Mouse (Mus musculus) brain, adult 2 months (tissue): ENCODE measurements around the gene Atf1.
A peak's percentile ranks its signal among the peaks of the same experiment; 100 is the strongest.

Source experiments
- DNase-seq: peaks from one replicate; pipeline ENCODE4 v3.0.0; 2011; ENCODE audit warnings: low read depth, low spot score

The Atf1 gene

DNA sequence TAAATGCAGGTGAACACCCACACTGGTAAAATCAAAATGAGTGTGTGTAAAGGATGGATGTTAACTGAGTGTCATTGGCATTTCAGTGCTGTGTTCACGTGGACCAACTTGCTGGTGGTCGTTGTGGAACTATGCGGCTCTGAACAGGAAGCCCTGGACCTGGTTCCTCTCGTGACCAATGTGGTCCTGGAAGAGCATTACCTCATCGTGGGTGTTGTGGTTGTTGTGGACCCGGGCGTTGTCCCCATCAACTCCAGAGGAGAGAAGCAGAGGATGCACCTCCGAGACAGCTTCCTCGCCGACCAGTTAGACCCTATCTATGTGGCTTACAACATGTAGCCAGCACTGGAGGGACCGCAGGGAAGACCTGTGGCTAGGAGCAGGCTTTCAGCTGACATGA lies 12.5 kb upstream of the Atf1 start:
- DNase-seq: no peak

DNA sequence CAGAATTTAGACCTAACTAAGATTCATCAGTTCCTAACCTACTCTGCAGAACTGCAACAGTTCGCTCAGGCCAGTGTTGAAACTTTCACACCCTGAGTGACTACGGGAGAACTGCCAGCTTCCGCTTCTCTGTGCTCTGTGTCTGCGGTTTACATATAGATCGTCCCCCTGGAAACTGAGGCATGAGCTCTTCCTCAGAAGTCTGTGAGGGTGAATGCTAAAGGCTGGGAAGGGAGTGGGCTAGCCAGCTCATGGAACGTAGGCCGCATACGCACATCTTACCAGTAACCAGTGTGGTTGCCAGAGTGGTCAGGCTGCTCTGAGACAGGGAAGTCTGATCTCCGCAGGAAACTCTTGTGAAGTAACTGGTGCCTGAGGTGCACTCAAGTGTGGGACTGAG lies 11.4 kb upstream of the Atf1 start:
- DNase-seq: peak; percentile 47

DNA sequence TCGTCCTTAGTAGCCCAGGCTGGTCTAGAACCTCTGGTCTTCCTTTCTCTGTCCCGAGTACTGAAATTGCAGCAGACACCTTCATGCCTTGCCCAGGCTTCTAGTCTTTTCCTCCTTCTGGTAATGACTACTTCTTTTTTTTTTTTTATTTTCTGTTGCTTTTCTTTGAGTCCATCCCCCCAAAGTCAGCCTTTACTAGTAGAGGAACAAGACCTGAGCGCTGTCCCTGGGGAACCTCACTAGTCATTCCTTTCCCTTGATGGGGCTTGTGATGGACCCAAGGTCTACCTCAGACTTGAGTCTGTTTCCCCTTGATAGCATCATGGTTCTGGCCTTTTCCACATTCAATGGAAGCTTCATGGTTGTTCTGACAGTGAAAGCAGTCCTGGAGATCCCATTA lies 9.6 kb upstream of the Atf1 start:
- DNase-seq: no peak

DNA sequence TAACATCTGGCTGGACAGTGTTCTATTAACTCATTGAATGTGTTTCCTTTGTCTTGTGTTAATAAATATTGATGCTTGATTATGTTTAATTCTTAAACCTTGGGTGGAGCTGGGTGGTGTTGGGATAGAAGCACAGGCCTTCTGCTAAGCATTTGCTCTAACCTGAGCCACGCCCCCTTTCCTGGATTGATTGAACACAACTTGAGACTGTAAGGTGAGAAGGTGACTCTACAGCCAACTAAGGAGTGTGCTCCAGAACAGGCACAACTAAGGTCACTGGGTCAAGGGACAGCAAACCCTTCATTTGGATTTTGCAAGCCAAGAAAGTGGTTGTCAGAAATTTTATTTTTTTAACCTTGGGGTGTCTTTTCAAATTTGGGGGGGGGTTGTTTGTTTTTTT lies 8.2 kb upstream of the Atf1 start:
- no peak for DNase-seq

DNA sequence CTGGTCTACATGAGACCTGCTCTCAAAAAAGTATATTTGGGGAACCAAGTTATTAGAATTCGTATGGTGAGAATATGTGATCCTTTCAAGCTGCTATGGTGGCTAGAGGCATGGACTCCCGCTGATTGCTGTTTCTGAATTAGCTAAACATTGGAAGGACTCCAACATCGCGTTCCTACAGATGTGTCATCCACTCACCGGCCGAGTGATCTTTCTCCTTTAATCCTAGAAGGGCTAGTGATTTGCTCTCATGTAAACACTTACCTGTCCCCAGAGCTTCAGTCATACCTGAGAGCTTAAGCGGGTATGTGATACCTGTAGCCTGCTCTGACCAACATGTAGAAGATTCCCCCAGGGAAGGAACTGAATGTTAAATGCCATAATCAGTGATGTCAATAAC lies 6.7 kb upstream of the Atf1 start:
- DNase-seq: no peak

DNA sequence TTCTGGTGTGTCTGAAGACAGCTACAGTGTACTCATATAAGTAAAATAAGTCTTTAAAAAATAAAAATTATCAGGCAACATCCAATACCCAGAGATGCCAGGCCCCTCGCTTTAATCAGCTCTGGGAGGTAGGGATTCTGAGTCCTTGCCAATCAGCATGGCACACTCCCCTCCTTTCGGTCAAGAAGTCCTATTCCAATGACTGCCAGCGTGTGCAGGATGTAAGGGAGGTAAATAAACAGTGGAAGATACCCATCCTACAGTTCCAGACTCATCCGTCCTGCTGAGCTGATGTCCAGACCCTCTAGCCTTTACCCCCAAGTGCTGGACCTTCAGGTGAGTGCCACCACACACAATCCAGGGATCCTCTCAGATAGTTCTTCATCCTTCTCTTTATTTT lies 2.2 kb upstream of the Atf1 start:
- no peak for DNase-seq

DNA sequence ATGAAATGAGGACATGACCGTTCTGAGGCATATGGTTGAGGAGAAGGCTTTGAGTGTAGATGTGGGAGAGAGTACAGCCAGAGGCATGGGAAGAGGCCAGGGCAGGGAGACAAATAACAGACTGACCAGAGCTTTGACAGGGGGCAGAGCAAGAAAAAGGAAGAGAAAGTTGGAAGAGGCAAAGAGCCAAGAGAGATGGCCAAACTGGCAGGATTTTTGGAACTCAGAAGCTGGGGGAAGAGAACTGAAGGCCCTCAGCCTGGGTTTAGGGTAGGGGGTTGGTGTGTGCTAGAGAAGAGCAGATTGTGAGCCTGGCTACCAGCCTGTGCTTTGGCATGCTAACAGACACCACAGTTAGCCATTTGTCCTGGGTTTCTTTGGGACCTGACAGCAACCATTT lies 1.7 kb upstream of the Atf1 start:
- DNase-seq: peak; percentile 67

DNA sequence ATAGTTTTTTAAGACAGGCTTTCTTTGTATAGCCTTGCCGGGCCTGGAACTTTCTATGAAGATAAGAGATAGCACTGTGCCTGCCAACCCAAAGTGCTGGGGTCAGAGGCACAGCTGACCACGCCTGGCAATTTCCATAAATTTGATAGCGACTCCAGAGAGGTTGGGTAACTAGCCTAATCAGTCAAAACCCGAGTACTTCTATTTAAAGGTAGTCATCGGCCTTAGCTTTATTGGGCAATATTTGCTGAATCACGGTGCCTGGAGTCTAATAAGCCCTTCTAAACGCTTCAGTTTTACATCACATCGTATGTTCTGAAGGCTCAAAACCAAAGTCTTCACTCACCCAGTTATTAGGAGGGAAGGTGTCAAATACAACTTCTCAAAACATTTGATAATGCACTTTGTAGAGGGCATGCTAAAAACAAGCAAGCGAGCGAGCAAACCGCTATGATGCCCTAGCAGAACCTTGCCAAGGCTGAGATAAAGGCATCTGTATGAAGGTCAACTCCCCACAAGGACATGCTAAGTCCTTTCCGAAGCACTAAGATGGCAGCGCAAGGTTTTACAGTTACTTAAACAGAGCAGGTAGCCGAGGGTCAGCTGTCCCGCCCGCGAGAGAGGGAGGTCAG lies 472 bp upstream of the Atf1 start:
- no peak for DNase-seq

DNA sequence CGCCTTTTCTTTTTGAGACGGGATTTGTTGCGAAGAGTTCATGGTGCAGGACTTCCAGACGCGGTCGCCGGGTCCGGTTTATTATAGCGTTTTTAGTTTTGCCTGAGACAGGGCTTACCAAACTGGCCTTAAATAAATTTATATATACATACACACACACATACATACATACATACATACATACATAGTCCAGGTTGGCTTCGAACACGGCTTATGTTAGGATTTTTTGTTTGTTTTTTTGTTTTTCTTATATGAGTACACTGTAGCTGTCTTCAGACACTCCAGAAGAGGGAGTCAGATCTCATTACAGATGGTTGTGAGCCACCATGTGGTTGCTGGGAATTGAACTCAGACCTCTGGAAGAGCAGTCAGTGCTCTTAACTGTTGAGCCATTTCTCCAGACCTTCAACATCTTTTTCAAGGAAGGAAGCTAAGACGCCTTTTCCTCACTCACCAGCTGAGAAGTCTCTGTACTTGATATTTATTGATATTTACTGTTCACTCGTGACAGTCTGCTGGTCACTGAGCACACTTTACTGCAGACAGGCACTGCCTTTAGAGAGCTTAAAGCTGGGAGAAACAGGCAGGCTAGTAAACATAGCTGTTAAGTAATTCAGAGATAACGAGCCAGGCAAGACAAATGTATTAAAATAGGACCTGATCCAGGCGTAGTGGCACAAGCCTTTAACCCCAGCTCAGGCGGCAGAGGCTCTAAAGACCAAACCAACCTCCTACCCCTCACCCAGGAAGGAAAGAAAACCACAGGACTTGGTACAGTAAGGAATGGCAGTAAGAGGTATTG lies 1.1 kb downstream of the Atf1 start:
- no peak for DNase-seq

DNA sequence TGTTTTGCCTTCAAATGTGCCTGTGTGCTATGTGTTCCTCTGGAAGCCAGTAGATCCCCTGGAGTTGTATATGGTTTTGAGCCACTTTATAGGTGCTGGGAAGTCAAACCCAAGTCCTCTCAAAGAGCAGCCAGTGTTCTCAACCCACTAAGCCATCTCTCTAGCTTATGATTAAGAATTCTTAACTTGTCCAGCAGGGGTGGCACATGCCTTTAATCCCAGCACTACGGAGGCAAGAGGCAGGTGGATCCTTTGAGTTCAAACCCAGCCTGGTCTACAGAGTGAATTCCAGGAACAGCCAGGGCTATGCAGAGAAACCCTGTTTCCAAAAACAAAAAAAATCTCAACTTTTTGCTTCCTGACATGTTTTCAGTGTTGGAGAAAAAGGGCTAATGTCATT lies 3.0 kb downstream of the Atf1 start:
- DNase-seq: no peak

DNA sequence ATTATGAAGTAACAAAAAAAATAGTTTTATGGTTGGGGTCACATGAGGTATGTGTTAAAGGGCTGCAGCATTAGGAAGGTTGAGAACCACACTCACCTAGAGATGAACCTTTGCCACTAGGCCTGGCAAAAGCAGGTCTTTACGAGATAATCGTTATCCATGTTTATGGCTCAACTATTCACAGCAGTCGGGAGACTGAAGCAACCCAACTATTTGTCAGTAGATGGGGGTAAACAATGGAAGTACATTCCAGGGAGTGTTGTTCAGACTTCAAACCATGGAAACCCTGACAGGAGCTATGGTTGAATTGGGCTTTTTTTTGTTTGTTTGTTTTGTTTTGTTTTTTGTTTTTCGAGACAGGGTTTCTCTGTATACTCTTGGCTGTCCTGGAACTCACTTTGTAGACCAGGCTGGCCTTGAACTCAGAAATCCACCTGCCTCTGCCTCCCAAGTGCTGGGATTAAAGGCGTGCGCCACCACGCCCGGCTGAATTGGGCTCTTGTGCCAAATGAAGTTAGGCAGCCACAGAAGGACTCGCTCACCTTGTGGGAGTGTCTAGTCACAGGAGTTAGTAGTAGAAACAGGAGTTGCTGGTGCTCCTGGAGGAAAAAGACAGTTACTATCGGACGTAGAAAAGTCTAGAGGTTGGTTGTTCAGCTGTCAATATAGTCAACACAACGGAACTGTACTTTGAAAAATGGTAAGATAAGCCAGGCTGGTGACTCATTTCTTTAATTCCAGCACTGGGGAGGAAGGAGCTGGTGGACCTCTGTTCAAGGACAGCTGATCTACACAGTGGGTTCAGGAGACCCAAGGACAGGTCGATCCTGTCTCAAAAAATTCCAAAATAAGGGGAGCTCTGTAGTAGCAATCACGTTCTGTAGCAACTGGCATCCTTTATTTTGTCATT lies 4.3 kb downstream of the Atf1 start:
- DNase-seq: no peak

DNA sequence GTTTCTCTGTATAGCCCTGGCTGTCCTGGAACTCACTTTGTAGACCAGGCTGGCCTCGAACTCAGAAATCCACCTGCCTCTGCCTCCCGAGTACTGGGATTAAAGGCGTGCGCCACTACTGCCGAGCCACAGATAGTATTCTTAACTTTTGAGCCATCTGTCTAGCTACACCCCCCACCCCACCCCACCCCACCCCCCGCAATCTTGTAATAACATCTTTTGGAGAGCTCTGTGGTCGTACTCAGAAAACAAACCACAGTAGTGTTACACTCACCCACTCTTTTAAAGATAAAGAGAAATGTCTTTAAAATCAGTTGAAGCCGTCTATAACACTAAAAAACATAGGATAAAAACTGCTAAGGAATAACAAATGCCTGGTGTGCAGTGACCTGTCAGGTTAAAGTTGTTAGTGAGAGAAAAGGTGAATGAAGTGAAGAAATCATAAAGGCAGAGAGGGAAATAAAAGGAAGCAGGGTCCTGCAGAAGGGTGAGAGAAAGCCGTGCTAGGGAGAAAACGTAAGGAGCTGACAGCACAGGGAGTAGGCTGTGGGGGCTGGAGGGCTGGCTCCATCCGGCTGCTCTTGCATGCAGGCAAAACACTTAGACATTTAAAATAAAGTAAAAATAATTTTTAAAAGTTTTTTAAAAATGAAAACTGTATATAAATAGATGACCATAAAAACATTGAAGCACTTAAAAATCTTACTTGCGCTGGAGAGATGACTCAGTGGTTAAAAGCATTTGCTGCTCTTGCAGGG lies 7.8 kb downstream of the Atf1 start:
- peak; percentile 76 for DNase-seq

DNA sequence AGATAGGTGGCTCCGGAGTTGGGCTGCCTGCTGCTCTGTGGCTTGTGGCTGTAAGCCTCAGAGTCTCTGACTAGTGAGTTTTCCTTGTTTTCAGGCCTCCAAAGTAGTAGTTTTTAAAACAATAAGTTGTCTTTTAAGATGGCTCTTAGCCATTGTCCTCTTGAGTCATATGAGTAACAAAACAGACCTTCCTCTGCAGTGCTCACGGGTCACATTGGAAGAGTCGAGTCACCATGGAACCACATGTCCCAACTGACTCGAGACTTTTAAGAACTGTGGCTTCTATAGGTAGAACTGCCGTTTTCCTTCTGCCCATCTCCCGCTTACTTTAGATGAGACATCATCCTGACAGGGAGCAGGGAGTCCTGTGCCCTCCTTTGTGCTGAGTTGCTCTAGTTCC lies 9.3 kb downstream of the Atf1 start:
- DNase-seq: no peak

DNA sequence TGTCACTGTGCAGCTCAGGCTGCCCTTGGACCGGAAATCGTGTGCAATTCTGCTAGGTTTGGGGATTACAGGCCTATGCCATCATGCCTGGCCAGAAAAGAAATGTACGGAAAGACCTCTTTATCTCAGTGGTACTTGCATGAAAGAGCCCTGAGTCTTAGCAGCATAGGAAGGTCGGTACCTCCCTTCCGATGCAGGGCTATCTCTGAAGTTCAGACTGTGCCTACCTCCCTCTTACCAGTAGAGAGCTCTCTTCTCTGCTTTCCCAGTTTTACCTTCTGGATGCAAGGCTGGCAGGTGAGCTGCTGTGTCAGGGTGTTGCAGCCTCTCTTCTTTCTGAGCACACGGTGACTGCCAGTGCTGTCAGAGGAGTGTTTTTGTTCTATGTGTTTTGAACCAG lies 14.2 kb downstream of the Atf1 start:
- peak; percentile 33 for DNase-seq

DNA sequence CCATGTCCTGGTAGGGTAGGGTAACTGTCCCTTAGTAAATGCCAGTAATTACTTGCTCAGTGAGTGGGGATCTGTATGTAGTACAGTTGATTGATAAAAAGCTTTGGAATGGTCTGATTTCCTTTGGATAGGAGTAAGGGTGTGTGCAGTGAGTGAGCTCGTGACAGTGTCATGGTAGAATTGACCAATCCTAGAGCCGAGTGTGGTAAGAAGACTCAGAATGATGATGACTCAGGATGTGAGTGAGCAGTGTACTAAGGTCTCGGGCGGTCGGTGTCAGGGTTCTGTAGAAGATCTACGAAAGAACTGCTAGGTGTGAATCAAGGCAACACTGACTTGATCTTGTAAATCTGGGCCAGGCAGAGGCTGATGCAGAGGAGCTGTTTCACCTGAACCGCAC lies 18.3 kb downstream of the Atf1 start:
- DNase-seq: no peak

DNA sequence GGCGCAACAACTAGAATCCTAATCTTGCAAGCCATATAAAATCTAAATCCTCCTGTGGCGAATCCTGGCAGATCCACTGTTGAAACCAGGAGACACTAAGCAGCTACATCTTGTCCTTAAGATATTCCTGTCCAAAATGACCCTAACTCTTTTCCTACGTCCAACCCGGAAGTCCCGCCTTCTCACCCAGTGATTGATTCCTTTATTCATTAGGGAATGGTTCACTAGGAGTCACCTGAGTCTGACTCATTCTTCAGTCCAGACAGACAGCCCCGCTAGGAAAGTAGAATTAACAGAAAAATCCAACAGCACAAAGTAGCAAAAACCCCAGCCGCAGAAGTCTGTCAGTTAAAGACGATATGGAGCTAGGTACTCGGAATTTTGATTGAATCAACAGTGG lies 19.7 kb downstream of the Atf1 start:
- DNase-seq: no peak

DNA sequence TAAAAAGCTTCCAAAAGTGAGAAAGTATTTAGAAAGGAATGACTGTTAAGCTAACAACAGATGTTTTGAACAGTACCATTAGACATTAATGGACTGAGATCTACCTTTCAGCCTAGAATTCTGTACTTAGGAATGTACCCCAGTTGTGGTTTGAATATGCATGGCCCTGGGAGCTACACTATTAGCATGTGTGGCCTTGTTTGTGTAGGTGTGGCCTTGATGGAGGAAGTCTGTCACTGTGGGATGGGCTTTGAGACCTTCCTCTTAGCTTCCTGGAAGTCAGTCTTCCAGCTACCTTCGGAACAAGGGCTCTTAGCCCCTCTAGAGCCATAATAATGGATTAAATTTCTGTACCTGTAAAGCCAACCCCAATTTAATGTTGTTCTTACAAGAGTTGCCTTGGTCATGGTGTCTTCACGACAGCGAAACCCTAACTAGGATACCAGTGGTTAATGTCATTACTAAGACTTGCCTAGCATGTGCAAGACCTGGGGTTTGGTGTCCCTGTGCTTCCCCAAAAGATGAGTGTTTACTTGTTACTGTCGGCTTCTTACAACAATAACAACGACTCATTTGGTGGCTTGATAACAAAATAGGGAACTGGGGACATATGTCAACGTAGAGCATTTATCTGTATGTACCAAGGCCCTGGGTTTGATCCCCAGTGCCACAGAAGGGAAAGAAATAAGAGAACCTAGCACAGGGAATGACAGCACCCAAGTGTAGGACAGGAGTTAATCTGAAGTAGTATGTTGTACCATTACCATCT lies 21.2 kb downstream of the Atf1 start:
- no peak for DNase-seq

DNA sequence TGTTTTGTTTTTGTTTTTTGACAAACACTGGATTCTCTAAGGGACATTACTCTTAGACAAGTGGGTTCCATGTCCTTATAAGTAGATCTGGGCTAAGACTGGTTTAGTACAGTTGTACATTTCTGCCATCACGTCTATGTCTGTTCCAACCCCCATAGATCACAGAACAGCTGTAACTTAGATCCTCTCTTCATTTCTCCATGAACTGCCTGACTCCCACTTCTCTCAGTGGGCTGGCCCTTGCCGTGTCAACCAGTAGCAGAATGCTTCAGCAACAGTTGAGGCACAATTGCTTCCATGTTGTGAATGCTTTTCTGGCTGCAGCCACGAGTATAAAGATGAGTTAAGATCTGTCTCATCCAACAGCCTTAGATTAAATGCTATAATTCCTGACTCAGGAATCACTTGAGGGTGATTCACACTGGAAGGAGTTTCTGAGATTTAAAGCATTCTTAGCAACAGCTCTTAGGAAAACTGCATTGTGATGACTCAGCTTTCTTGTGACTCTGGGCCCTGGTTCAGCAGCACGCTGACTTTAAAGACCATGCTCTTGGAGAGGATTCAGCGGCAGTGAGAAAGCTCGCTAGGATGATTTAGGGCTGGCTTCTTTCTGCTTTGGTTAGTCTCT lies 23.6 kb downstream of the Atf1 start:
- DNase-seq: peak; percentile 92

DNA sequence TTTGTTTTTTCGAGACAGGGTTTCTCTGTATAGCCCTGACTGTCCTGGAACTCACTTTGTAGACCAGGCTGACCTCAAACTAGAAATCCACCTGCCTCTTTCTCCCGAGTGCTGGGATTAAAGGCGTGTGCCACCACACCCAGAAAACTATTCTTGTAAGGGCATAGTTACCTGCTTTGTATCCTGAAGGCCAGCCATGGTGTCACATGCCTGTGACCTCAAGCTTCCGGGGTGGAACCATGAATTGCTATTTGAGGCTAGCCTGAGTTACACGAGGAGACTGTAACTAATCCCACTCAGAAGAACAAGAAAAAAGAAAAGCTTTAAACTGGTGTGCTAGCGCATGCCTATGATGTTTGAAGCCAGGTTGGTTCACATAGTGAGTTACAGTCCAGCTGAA lies 28.8 kb downstream of the Atf1 start:
- no peak for DNase-seq

DNA sequence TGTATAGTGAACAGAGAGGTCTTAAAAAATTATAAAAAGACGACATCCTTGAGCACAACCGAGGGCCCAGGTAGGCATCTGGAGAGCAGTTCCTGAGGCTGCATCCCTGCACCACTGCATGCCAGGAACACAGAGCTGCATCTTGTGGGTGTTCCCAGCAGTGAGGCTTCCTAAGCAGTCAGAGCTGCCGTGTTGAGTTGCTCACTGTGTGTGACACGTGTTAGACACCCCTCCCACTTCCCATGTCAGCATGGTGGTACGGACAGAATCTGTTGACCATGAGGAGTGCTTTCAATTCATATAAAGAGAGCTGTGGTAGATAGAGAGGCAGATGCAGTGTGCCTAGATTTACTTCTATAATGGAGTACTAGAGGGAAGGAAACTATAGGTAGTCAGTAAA lies 29.7 kb downstream of the Atf1 start:
- no peak for DNase-seq
